Mouse (Mus musculus) thymus, postnatal 14 days (tissue): Measurements from ENCODE around the gene Dst.

ENCODE experiments used
- DNase-seq: peaks from one replicate; pipeline ENCODE4 v3.0.0; 2021

The Dst gene

DNA sequence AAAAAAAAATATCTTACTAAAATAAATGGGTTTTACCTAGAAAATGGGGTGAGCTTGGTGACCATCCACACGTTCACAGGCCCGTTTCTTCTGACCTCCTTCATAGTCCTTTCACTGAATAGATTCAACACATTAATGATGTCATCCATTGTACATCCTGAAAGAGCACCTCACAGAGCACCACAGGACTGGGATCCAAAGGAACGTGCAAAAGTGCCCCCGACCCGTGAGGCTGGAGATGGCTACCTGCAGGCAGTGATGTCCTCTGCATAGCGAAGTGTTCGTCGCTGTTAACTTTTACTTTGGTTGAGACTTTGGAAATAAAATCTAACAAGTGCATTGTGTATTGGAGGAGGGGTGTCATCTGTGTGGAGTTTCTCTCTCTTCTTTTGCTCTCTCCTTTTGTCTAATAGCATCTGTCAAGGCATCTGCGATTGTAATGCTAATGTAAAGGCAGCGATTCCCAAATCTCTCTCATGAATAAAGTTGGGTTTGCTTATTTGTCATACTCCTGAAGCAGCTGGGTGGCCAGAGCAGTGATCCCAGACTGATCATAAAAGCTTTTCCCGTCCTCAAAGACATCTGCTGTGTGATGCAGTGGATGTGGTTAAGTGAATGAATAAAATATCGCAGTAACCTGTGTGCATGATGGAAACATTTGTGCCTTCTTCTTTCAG, 275.4 kb downstream of the Dst start:
- DNase-seq: no peak

GRCm38 (mm10) chr1:34184266-34184665, 276.2 kb downstream of the Dst start:
- no peak for DNase-seq

GRCm38 (mm10) chr1:34186033-34186432, 278.0 kb downstream of the Dst start:
- no peak for DNase-seq

- DNase-seq: peak; percentile 54
Measured at GRCm38 (mm10) chr1:34187501-34187900, 279.5 kb downstream of the Dst start.

DNA sequence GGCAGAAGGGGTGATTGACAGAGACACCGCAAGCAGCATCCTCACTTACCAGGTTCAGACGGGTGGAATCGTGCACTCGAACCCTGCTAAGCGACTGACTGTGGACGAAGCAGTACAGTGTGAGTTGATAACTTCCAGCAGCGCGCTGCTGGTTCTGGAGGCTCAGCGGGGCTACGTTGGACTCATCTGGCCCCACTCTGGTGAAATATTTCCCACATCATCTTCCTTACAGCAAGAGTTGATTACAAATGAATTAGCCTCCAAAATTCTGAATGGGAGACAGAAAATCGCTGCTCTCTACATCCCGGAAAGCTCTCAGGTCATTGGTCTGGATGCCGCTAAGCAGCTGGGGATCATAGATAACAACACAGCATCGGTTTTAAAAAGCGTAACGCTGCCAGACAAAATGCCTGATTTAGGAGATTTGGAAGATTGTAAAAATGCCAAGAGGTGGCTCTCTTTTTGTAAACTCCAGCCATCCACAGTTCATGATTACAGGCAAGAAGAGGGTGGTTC, 280.8 kb downstream of the Dst start:
- no peak for DNase-seq

DNA sequence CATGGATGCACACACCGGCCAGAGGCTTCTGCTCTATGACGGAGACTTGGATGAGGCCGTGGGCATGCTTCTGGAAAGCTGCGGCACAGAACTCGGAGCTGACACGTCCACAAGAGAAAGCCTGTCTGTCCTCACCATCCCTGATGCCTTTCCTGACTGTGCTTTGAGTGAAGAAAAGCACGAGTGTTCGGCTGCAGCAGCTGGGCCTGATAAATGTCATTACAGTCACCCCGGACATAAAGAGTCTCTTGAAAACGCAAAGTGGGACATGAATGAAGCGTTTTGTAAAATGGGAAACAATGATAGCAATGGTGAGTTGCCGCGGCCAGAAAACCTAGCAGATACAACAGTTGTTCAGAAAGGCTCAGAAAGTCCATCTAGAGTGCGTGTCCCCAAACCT, 281.3 kb downstream of the Dst start:
- no peak for DNase-seq

DNA sequence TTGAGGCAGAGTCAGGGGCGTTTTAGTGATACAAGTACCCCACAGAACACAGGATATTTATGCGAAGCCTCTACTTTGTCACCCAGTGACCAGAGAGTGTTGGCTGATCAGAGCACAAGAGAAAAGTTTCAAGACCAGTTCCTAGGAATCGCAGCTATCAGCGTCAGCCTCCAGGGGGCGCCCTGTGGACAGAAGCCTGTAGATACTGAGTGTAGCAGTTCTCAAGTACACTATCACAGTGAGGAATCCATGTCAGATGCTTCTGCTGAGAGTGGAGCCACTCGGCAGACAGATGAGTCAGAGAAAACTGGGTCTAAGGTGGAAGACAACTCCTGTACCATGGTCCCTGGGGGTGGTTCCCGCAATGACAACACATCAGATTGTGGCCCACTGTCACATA, 281.9 kb downstream of the Dst start:
- DNase-seq: peak; percentile 56

- no peak for DNase-seq
Measured at GRCm38 (mm10) chr1:34192174-34192573, 284.1 kb downstream of the Dst start.

DNA sequence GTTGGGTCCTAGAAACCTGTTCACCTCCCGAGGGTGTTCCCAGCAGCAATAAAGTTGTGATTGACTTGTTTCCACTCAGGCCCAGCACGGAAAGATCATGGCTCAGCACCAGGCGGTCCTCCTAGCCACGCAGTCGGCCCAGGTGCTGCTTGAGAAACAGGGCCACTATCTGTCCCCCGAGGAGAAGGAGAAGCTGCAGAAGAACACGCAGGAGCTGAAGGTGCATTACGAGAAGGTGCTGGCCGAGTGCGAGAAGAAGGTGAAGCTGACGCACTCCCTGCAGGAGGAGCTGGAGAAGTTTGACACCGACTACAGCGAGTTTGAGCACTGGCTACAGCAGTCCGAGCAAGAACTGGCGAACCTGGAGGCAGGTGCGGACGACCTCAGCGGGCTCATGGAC, 292.8 kb downstream of the Dst start:
- no peak for DNase-seq

DNA sequence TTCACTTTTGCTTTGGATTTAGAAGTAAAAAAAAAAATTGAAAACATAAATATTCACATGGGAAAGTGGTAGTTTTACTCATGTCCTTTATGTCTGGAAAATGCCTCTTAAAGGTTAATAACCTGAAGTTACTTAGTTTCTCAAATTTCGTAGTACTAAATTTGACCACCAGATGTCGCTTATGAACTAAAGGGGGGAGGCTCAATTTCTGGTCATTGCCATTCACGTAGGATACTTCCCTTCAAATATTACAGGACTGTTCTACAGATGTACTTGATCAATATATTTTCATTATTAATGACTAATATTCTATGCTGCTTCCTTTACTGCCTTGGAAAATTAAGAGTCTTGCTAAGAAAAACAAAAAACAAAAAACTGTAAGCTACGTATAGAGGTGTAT, 293.5 kb downstream of the Dst start:
- DNase-seq: no peak

- DNase-seq: no peak
Measured at GRCm38 (mm10) chr1:34211704-34212103, 303.7 kb downstream of the Dst start.

- DNase-seq: no peak
Measured at GRCm38 (mm10) chr1:34216456-34216855, 308.4 kb downstream of the Dst start.

DNA sequence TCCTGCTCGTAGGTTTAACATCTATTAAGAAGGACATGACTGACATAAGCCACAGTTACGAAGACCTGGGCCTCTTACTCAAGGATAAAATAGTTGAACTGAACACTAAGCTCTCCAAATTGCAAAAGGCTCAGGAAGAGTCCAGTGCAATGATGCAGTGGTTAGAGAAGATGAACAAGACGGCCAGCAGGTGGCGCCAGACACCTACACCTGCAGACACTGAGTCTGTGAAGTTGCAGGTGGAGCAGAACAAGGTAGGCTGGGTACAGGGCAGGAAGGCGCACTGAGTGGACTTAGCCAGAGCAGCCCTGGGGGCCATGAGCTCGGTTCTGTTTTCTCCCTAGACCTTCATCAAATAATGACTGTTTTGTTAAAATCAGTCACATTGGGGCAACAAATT, 310.3 kb downstream of the Dst start:
- peak; percentile 83 for DNase-seq

GRCm38 (mm10) chr1:34218801-34219200, 310.8 kb downstream of the Dst start:
- DNase-seq: no peak

DNA sequence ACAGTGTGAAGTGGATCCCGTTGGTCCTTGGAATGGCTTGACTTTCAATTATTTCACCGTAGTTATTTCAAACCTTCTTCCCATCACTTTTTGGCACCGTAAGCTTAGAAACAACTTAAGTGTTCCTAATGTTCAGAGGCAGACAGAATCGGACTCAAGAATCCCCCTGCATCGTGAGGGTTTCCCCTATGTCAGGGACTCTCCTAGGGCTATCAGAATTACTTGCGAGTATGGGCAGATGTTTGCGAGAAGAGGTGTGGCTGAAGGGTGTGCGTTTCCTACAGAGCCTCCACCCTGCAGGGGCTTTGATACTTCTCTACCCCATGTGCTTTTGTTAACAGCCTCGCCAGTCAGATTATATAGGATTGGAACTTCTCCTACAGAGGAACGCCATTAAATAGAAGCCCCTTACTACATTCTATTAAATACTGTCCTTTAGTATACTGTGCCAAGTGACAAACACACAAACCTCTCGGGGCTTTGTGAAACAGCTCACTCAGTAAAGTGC, 312.1 kb downstream of the Dst start:
- DNase-seq: no peak

DNA sequence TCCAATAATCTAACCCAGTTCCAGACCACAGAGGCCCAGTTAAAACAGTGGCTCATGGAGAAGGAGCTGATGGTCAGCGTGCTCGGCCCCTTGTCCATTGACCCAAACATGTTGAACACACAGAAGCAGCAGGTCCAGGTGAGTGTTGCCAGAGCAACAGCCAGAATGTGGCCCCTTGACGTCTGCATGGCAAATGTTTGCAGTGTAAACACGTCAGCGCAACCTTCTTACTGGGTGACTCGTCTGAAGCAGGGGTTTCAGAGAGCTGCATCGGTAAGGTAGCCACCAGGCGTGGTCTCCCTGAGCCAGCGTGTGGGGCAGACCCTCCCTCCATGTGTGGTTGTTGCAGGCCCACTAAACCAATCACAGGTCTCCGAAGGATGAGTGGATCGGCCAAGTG, 315.8 kb downstream of the Dst start:
- no peak for DNase-seq

DNA sequence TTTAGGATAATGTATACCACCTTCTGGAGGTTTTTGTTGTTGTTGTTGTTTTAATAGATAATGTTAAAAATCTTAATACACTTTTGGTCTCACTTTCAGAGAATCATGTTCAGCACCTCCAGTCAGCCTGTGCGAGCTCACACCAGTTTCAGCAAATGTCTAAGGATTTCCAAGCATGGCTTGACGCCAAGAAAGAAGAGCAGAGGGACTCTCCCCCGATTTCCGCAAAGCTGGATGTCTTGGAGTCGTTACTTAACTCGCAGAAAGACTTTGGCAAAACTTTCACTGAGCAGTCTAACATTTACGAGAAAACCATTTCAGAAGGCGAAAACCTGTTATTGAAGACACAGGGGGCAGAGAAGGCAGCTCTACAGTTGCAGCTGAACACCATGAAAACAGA, 319.7 kb downstream of the Dst start:
- no peak for DNase-seq

DNA sequence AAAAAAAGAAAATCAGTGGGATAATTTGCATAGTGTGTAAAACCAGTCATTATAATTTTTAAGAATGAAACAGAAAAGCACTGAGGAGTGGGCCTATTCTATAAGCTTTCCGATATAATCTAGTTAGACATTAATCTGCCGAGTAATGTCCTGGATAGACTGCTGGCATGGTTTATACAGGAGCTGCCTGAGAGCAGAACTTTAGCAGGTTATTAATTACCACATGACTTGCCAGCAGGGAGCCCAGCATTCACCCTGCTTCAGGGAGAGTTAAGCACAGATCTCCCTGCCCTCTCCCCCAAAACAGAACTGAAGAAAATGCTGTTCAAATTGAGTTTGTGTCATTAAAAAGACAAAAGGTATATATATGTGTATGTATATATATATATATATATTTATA, 323.0 kb downstream of the Dst start:
- no peak for DNase-seq

- DNase-seq: peak; percentile 48
Measured at GRCm38 (mm10) chr1:34236254-34236723, 328.3 kb downstream of the Dst start.

DNA sequence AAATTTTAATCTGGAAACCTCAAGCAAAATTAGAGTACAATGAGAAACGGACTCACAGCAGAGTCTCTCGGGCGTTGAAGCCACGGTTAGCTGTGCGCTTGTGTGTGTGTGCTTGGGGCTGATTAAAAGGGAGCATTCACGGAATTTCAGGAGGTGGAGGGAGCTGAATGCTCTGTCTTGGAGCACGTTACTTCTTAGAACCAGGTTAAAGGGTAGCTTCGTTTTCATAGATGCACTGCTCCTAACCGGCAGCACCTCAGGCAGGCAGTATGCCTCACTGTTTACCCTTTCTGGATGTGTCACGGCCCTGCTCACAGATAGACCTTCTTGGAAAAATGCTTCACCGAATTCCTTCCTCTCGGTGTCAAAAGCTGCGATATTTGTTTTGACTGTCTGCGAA, 329.2 kb downstream of the Dst start:
- no peak for DNase-seq

DNA sequence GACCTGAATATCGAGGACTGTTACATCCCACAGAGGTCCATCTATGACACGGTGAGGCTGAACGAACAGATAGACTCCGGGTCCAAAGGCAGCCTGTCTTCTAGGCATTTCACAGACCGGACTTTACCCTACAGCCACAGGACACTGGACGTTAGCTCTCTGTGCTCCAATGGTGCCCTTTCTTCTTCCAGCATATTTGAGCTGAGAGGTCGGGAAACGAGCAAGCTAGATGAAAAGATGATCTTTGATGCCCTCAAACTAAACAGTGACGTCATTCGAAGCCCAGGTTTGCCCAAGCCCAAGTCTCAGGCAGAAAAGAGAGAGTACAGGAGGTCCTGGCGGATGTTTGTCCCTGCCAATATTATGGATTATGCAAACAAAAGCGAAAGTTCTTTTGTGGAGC, 329.7 kb downstream of the Dst start:
- DNase-seq: no peak

DNA sequence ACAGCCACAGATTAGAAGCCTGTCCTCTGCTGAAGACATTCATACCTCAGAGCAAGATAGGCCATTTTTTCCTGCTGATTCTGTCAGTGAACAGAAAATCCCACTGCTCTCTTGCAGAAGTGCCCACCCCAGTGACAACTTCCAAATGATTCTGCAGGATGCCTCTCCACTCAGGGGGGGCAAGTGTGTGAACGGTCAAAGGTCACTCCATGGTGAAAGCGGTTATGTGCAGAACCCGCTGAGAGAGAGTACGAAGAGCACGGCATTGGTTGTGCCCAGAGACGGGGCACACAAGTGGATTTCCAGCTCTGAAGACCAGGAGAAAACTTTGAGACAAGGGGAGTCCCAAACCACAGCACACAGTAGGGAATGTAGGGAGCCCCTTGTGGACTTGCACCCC, 330.2 kb downstream of the Dst start:
- DNase-seq: no peak

DNA sequence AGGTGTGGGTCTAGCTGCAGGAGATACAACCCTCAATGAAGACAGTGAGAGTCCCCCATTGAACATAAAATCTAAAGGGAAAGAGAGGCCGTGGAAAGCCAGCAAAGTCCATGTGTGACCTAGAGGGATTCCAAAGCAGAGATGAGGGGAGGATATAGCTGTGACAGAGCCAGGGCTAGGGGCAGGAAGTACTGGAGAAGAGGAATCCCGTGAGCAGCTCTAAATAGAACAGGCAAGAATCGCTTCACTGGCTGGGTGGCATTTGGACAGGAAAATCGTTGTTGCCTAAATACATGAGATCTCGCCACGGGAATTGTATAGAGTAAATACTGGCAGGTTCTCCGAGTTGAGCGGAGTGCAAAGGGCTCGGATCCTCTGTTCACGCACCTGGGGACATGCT, 336.7 kb downstream of the Dst start:
- no peak for DNase-seq

DNA sequence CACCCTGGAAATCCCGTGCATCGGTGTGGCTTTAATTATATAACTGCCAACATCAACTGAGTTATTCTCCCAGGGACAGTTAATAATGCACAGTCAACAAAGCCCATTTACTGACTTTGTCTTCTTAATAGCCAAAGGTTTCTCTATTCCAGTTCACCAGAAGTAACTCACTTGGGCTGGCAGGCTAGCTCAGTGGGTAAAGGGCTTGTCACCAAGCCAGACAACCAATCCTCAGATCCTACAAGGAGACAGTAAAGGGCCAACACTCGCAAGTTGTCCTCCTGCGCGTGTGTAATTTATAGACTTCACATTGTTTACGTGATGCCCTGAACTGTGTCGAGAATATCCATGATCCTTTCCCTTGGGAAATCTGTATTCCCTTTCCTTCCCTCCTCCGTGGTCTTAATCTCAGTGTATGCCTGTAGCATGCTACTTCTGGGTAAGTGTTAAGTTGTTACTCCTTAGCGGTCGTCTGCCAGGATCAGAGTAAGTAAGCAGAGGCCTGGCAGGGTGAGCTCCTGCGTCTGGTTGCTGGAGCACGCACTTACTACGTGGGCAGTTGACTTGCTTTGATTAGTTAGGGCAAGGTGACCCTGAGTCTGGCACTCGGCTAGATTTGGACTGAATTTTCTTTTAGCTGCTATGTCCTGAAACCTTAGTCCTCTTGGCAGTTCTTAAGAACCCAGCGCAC, 338.1 kb downstream of the Dst start:
- DNase-seq: no peak

DNA sequence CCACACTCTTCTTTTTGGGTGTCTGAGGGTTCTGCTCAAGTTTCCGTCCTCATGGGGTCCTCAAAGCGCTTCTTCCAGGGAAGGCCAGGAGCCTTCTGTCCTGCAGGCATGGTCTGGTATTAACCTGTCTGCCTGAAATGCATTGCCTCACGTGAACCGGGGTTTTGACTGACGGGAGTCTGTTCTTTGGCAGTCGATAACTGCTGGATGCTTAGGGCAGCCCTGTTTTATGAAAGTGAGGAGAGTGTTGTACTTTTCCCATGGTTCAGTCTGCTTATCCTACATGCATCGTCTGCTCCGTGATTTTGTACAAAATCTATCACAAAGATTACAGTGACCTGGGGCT, 338.6 kb downstream of the Dst start:
- no peak for DNase-seq
